Mouse (Mus musculus) CD4-positive, CD25-positive, alpha-beta regulatory T cell, adult 2 months (primary cell): ENCODE measurements at regions not wholly inside any gene's neighbourhood (a gene's known extent, or its start where the extent isn't known, plus 50 kb on each side); places are given as distances from the start of the nearest gene placed in this dataset.

Experiments used
- DNase-seq: peaks from one replicate; pipeline ENCODE4 v3.0.0-alpha.2; 2012; ENCODE audit warnings: low read depth, low spot score

- DNase-seq: no peak
These were observed 158.1 kb upstream of the Ccn2 start for GRCm38 (mm10) chr10:24437177-24437576.

GRCm38 (mm10) chr10:24444572-24444971, 150.7 kb upstream of the Ccn2 start:
- DNase-seq: no peak

- DNase-seq: no peak
These were observed 150.2 kb upstream of the Ccn2 start for GRCm38 (mm10) chr10:24445036-24445435.

- no peak for DNase-seq
These were observed 149.1 kb upstream of the Ccn2 start for GRCm38 (mm10) chr10:24446168-24446567.

GRCm38 (mm10) chr10:24447135-24447534, 148.1 kb upstream of the Ccn2 start:
- DNase-seq: no peak

- no peak for DNase-seq
These were observed 147.2 kb upstream of the Ccn2 start for GRCm38 (mm10) chr10:24448001-24448561.

GRCm38 (mm10) chr10:24453507-24453906, 141.7 kb upstream of the Ccn2 start:
- DNase-seq: no peak

- DNase-seq: no peak
These were observed 136.6 kb upstream of the Ccn2 start for GRCm38 (mm10) chr10:24458667-24459066.

- no peak for DNase-seq
These were observed 131.4 kb upstream of the Ccn2 start for GRCm38 (mm10) chr10:24463873-24464272.

- DNase-seq: no peak
These were observed 130.9 kb upstream of the Ccn2 start for GRCm38 (mm10) chr10:24464377-24464776.

GRCm38 (mm10) chr10:24469741-24470140, 125.5 kb upstream of the Ccn2 start:
- no peak for DNase-seq

- no peak for DNase-seq
These were observed 123.7 kb upstream of the Ccn2 start for GRCm38 (mm10) chr10:24471521-24471920.

- DNase-seq: no peak
These were observed 119.0 kb upstream of the Ccn2 start for GRCm38 (mm10) chr10:24476288-24476687.

- no peak for DNase-seq
These were observed 116.7 kb upstream of the Ccn2 start for GRCm38 (mm10) chr10:24478535-24478934.

- DNase-seq: no peak
These were observed 116.1 kb upstream of the Ccn2 start for GRCm38 (mm10) chr10:24479148-24479547.

- DNase-seq: peak; percentile 38
These were observed 113.2 kb upstream of the Ccn2 start for GRCm38 (mm10) chr10:24481926-24482612.

- DNase-seq: no peak
These were observed 112.2 kb upstream of the Ccn2 start for GRCm38 (mm10) chr10:24483053-24483452.

GRCm38 (mm10) chr10:24484101-24484660, 111.1 kb upstream of the Ccn2 start:
- DNase-seq: no peak

- no peak for DNase-seq
These were observed 109.8 kb upstream of the Ccn2 start for GRCm38 (mm10) chr10:24485461-24485860.

- DNase-seq: no peak
These were observed 109.0 kb upstream of the Ccn2 start for GRCm38 (mm10) chr10:24486224-24486623.

GRCm38 (mm10) chr10:24487915-24488314, 107.3 kb upstream of the Ccn2 start:
- no peak for DNase-seq

- no peak for DNase-seq
These were observed 104.8 kb upstream of the Ccn2 start for GRCm38 (mm10) chr10:24490432-24490831.

GRCm38 (mm10) chr10:24491848-24492247, 103.4 kb upstream of the Ccn2 start:
- no peak for DNase-seq
